Mouse (Mus musculus): Measurements from ENCODE around the gene Ankrd54.
"Not testable (repeated sequence)": the region's sequence is repeated elsewhere in the genome, so short reads cannot be mapped to it uniquely, and the experiment has no call there.

Ankrd54 gene

GRCm38 (mm10) chr15:79040501-79041416, 21.9 kb downstream of the Ankrd54 start:
- DNase-seq: no peak

GRCm38 (mm10) chr15:79038853-79039252, 23.8 kb downstream of the Ankrd54 start:
- no peak for DNase-seq

- no peak for DNase-seq
These were observed 24.4 kb downstream of the Ankrd54 start for GRCm38 (mm10) chr15:79038331-79038730.

- peak; percentile 82 for DNase-seq
These were observed 24.8 kb downstream of the Ankrd54 start for GRCm38 (mm10) chr15:79037913-79038328.

GRCm38 (mm10) chr15:79031908-79032307, 30.8 kb downstream of the Ankrd54 start:
- not testable (repeated sequence) for DNase-seq

GRCm38 (mm10) chr15:79030551-79031435, 31.9 kb downstream of the Ankrd54 start:
- peak; percentile 90 for DNase-seq

GRCm38 (mm10) chr15:79029519-79030241, 33.0 kb downstream of the Ankrd54 start:
- DNase-seq: no peak

GRCm38 (mm10) chr15:79028823-79029484, 33.7 kb downstream of the Ankrd54 start:
- no peak for DNase-seq

- DNase-seq: peak; percentile 94
These were observed 34.4 kb downstream of the Ankrd54 start, which contains the start of gene H1f0 for GRCm38 (mm10) chr15:79028237-79028738. H1f0 (plus strand) TSS chr15:79028450.

- DNase-seq: peak; percentile 71
These were observed 35.1 kb downstream of the Ankrd54 start for GRCm38 (mm10) chr15:79027291-79028205.

GRCm38 (mm10) chr15:79026511-79027290, 36.0 kb downstream of the Ankrd54 start:
- DNase-seq: no peak

- peak; percentile 50 for DNase-seq
These were observed 36.9 kb downstream of the Ankrd54 start for GRCm38 (mm10) chr15:79025687-79026308.

- DNase-seq: no peak
These were observed 39.3 kb downstream of the Ankrd54 start for GRCm38 (mm10) chr15:79023366-79023765.

- DNase-seq: no peak
These were observed 39.9 kb downstream of the Ankrd54 start for GRCm38 (mm10) chr15:79022671-79023230.

GRCm38 (mm10) chr15:79018886-79019285, 43.8 kb downstream of the Ankrd54 start:
- no peak for DNase-seq

GRCm38 (mm10) chr15:79018191-79018590, 44.5 kb downstream of the Ankrd54 start:
- no peak for DNase-seq

GRCm38 (mm10) chr15:79013382-79013781, 49.3 kb downstream of the Ankrd54 start:
- no peak for DNase-seq

GRCm38 (mm10) chr15:79011550-79011949, 51.1 kb downstream of the Ankrd54 start:
- DNase-seq: no peak

GRCm38 (mm10) chr15:79009734-79010133, 53.0 kb downstream of the Ankrd54 start:
- DNase-seq: no peak

All from cerebellum, adult 9-10 months (tissue).